Mouse (Mus musculus) kidney, adult 2 months (tissue): ENCODE data around the gene Colq. TPM values are rescaled to one million over a fixed set of nuclear protein-coding genes. Genes with fewer than 3 reads are reported as not detected.

Experiments
- DNase-seq: peaks from one replicate; pipeline ENCODE4 v3.0.0; 2021
- H3K27ac ChIP-seq: fragments of 200-500 bp; 2 replicates; pipeline ENCODE4 v1.5.1; 2012; ENCODE audit warnings: low read depth, low read length, control low read depth, inconsistent platforms; ENCODE audit not compliant: insufficient read depth
- H3K27me3 ChIP-seq: fragments of 200-500 bp; replicated peaks from 2 replicates; pipeline ENCODE4 v1.6.1; 2012; ENCODE audit warnings: mild to moderate bottlenecking, moderate library complexity, low read length, inconsistent platforms; ENCODE audit not compliant: control insufficient read depth, insufficient read depth
- H3K36me3 ChIP-seq: fragments of 200-500 bp; 2 replicates; pipeline ENCODE4 v1.6.1; 2012; ENCODE audit warnings: mild to moderate bottlenecking, moderate library complexity, low read length, inconsistent platforms; ENCODE audit not compliant: control insufficient read depth, insufficient read depth
- H3K4me1 ChIP-seq: fragments of 200-500 bp; 2 replicates; pipeline ENCODE4 v1.6.1; 2011; ENCODE audit warnings: low read length; ENCODE audit not compliant: control insufficient read depth, insufficient read depth
- H3K4me3 ChIP-seq: fragments of 200-500 bp; 2 replicates; pipeline ENCODE4 v1.5.1; 2011; ENCODE audit warnings: mild to moderate bottlenecking, low read depth, low read length, control low read depth; ENCODE audit not compliant: insufficient read depth
- CTCF ChIP-seq: fragments of 200-500 bp; conservative IDR thresholded peaks from 2 replicates; pipeline ENCODE4 v1.5.1; 2011; ENCODE audit warnings: low read depth, mild to moderate bottlenecking, control low read depth, low read length, moderate library complexity, mixed read lengths; ENCODE audit not compliant: insufficient read depth, insufficient read length
- POLR2A ChIP-seq: fragments of 200-500 bp; IDR thresholded peaks from one replicate; pipeline ENCODE4 v1.6.1; 2011; ENCODE audit warnings: low read depth, low read length, control low read depth
- WGBS: fragments of 180-500 bp; shearing (Covaris S2); methylation state at CpG from one replicate; pipeline ENCODE4 v1.1.7; 2018; 5-methylcytosine and 5-hydroxymethylcytosine counted together
- polyA plus RNA-seq: library from polyadenylated mRNA; depleted of rRNA; stranded (reverse); fragments of >200 nt; gene quantifications from 2 replicates; pipeline ENCODE4 v1.2.3, GENCODE M21; 2012; rRNA removed

Colq gene
- polyA plus RNA-seq = 0.27 and 1.2 TPM in 2 replicates

DNA sequence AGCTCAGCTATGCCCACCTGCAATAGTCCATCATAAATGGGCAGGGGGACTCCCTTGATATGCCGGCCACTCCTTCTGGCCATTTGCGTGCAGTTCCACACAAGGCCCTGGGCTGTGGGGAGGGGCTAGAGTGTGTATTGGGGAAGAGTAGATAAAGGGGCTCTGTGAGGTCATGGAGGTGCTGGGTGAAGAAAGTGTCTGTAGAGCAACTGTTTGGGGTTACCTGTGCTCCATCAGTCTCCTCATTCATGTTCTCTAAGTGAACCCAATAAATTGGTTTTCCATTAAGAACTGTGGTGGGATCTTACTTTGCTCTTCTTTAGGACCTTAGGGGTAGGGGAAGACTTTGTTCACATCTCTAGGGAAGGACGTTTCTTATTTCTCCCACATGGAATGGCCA, at the start of gene Colq:
Colq (minus strand) TSS at position 101 of the 400 bp plus-strand sequence.
- no peaks in the 10 kb centered on the region for H3K4me1 ChIP-seq
- WGBS = 90% methylated on average over 3 of the region's 3 CpGs
- no peak for TF ChIP-seq CTCF
- TF ChIP-seq POLR2A = no peak
- H3K36me3 ChIP-seq = no peaks in the 10 kb centered on the region
- H3K27ac ChIP-seq = no peak within 1 kb of the TSS
- H3K27me3 ChIP-seq = no peaks in the 10 kb centered on the region
- H3K4me3 ChIP-seq = no peak within 1 kb of the TSS
- no peak for DNase-seq

DNA sequence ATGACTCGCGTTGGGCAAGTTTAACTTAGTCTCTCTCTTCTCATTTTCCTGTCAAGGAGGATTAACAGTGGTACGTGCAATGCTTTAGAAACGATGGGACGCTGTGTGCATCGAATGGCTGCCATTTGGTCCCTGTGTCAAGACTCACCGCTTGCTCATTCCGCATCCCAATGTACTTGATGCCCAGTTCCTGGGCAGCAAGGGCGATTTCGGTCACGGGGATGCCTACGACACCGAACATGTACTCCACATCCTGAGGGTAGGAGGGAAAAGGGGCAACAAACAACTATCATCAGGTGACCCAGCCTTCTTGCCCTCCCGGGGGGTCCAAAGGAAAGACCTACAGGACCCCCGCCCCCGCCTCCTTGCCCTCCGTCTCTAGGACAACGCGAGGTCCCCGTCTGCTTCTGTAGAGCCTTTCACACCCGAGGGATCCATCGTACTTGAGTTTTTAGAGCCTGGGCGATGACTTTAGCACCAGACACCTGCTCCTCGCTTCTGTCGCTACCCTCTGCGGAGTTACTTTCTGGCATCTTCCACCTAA, 49.3 kb upstream of the Colq start, which contains the start of gene Gm49387:
Gm49387 (minus strand) TSS at position 533 of the 544 bp plus-strand sequence.
- H3K36me3 ChIP-seq = no peaks in the 10 kb centered on the region
- H3K4me1 ChIP-seq = peaks cover 21% of the 10 kb centered on the region; the same call in 1 of the 2 replicates
- H3K27ac ChIP-seq = peak within 1 kb of the TSS; percentile 83
- DNase-seq = no peak
- peak within 1 kb of the TSS; percentile 62 for H3K4me3 ChIP-seq
- WGBS = 2% methylated on average over 26 of the region's 26 CpGs
- TF ChIP-seq POLR2A = no peak
- TF ChIP-seq CTCF = no peak
- H3K27me3 ChIP-seq = no peaks in the 10 kb centered on the region

DNA sequence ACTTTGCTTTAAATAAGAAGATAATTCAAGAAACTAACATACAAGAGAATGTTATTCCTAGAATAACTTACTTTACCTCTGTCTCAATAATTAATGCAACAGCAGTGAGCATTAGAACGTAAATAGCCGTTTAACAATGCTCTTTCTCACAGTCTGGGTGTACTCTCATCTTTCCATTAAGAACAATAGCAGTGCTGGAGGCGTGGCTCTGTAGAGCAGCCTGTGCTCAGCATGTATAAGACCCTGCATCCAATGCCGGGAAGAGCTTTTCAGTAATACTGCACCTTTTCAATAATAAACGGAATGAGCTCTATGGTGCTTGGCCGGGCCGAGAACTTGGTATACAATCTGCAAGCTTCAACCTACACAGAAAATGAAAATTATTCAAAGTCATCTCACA, 39.5 kb upstream of the Colq start:
- DNase-seq = no peak
- no peak overlapping the region for H3K4me3 ChIP-seq
- no peak overlapping the region for H3K27ac ChIP-seq
- no peaks in the 10 kb centered on the region for H3K36me3 ChIP-seq
- no peaks in the 10 kb centered on the region for H3K4me1 ChIP-seq
- H3K27me3 ChIP-seq = no peaks in the 10 kb centered on the region
- TF ChIP-seq POLR2A (no peak), CTCF (no peak)
- WGBS = 80% methylated on average over 7 of the region's 7 CpGs

DNA sequence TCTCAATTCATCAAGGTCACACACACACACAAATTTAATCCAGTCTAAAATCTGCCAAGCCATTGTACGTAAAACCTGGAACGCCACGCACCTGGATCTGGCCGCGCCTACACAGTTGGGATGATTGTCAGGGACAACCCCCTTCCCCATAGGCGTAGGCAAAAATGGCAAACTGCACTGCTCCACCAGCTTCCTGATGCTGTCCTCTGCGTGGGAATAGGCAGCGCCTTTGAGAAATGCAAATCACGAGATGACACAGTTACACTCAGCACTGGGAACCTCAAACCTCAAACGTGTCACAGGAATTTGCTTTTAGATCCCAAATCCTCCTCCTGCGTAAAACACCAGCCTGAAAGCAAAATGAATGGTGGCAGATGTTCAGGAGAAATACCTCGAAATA, 31.6 kb upstream of the Colq start:
- peaks cover 2% of the 10 kb centered on the region; the same call in 1 of the 2 replicates for H3K36me3 ChIP-seq
- H3K27me3 ChIP-seq = no peaks in the 10 kb centered on the region
- no peak overlapping the region for H3K4me3 ChIP-seq
- no peaks in the 10 kb centered on the region for H3K4me1 ChIP-seq
- 90% methylated on average over 12 of the region's 12 CpGs for WGBS
- no peak for TF ChIP-seq POLR2A
- no peak for TF ChIP-seq CTCF
- no peak overlapping the region for H3K27ac ChIP-seq
- no peak for DNase-seq

DNA sequence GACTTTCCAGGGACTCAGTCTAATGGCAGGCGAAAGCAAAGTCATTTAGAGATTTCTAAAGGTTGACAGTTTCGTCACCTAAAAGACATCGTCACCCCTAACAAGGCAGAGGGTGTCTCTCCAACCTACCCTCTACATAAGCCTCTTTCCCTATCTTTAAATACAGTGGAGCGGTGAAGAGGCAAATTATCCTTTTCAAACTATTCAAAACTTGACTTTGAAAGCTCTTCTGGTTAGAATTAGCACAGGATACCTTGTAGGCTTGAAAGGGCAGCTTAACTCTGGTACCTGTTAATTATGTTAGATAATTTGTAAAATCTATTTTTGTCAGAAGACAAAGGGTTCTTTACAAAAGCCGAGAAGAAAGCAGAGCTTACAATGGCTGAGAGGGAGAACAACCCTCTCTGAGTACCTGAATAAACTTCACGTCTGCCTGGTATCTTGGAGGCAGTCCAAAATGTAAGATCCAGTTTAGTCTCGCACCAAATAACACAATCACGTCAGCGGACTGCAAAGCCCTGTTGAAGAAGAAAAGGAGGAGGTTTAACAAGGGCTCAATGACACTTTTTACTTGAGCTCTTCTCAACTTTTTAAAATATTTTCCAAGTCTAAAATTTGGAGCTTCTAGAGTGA, 29.6 kb upstream of the Colq start:
- no peak overlapping the region for H3K4me3 ChIP-seq
- peak; percentile 24 for DNase-seq
- no peak overlapping the region for H3K27ac ChIP-seq
- WGBS = 74% methylated on average over 9 of the region's 9 CpGs
- TF ChIP-seq CTCF (no peak), POLR2A (no peak)
- H3K36me3 ChIP-seq = peaks cover 2% of the 10 kb centered on the region; the same call in 1 of the 2 replicates
- H3K27me3 ChIP-seq = no peaks in the 10 kb centered on the region
- H3K4me1 ChIP-seq = no peaks in the 10 kb centered on the region

DNA sequence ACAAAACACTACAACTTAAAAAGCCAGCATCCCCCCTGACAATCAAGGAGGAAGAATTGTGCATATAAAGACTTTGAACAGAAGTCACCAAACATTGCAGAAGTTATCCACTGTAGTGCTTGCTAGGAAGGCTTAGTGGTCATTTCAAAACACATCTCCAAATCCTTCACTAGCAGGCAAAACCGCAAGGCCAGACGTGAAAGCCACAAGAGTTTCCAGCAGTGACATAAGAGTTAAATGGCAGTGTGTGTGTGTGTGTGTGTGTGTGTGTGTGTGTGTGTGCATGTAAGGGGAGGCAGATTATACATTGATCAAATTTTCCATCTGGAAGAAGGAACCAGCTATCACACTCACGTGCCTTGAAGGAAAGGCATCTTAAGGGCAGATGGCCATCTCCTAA, 26.9 kb upstream of the Colq start:
- Histone ChIP-seq H3K4me1 (no peaks in the 10 kb centered on the region), H3K27ac (no peak overlapping the region), H3K36me3 (no peaks in the 10 kb centered on the region; the same call in 1 of the 2 replicates), H3K4me3 (no peak overlapping the region), H3K27me3 (no peaks in the 10 kb centered on the region)
- DNase-seq = no peak
- 84% methylated on average over 3 of the region's 3 CpGs for WGBS
- no peak for TF ChIP-seq CTCF
- TF ChIP-seq POLR2A = no peak

DNA sequence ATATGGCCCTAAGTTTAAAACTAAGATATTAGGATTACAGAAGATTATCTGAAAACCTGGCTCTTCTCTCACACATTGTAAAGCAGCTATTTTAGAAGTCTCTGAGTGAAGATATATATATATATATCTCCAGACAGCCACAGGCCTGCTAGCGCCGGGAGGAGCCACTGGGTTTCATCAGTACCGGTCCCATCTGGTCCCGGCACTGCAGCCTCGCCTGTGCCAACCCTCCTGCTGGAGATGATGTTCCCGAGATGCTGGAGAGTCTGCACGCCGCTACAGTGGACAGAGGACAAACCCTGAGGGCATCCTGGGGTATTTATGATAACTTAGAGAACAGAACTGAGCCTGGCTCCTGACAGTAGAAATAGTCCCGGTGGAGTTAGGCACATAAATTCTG, 26.1 kb upstream of the Colq start:
- Histone ChIP-seq H3K27ac (no peak overlapping the region), H3K36me3 (peaks cover under 1% of the 10 kb centered on the region; the same call in 1 of the 2 replicates), H3K4me3 (no peak overlapping the region), H3K27me3 (no peaks in the 10 kb centered on the region), H3K4me1 (no peaks in the 10 kb centered on the region)
- WGBS = 88% methylated on average over 9 of the region's 9 CpGs
- TF ChIP-seq CTCF (no peak), POLR2A (no peak)
- no peak for DNase-seq
